Mouse (Mus musculus): ENCODE data around the gene Plcb4.

GRCm38 (mm10) chr2:135995196-135995595, 336.4 kb downstream of the Plcb4 start:
- TF ChIP-seq CTCF (IDR thresholded peaks at IDR 0.05) = no peak
- no peak for TF ChIP-seq EP300 (IDR thresholded peaks at IDR 0.05)

Data from lung, postnatal 0 days (tissue).